ENCODE assay signal across 1 mouse cellular context in the genomic region with DNA sequence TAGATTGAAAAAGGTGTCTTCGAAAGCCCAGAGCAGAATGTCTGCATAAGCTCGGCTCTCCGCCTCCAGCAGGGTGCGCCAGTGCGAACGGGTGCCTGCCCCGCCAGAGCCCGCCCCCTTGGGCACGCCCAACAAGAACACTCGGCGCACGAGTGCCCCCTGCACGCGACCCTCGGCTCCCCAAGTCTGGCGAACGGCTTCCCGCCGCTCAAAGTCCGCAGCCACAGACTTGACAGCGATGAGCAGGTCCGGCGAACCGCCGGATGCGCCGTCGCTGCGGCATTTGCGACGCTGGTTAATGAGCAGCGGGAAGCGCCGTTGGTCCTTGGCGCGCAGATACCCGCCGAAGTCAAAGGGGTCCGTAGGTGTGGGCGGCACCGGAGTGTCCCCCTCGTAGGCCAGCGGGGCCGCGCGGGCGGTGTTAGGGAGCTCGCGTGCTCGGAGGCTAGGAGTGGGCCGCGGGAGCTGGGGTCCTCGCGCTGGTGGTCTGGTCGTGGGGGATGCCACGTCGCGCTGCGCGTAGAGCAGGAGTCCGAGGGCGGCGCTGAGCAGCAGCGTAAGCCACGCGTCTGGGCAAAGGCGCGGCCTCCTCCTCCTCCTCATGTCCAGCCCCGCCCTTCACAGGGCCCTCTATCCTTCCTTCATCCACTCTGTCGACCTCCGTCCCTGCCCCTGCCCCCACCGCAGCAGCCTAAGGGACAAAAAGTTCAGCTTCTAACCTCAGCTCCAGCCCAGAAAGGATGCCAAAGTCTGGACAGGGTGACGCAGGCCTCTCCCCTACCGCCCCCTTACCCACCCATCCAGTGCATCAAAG.
TF ChIP-seq lines count a peak whose summit lies in the region.

No protein-coding gene starts in this region.

TF ChIP-seq in CH12.LX, 34 proteins besides CTCF, POLR2A, EP300 and RAD21:
- TF ChIP-seq MAZ (IDR thresholded peaks at IDR 0.05; ENCODE audit: low read depth, low read length) = peak; percentile 52
- TF ChIP-seq USF2 (conservative IDR thresholded peaks at IDR 0.05; ENCODE audit: low read depth, low read length) = no peak
- TF ChIP-seq MYC (IDR thresholded peaks at IDR 0.05; ENCODE audit: low read depth, low read length) = peak; percentile 10; the same call in 1 of the 2 replicates
- TF ChIP-seq CHD1 (IDR thresholded peaks at IDR 0.05; ENCODE audit: low read depth, low read length) = no peak
- TF ChIP-seq JUND (conservative IDR thresholded peaks at IDR 0.05; ENCODE audit: low read depth, low read length) = no peak
- no peak for TF ChIP-seq RCOR1 (conservative IDR thresholded peaks at IDR 0.05; ENCODE audit: low read depth, low read length)
- TF ChIP-seq ELF1 (IDR thresholded peaks at IDR 0.05; ENCODE audit: low read depth, low read length) = no peak
- TF ChIP-seq BHLHE40 (IDR thresholded peaks at IDR 0.05; ENCODE audit: low read depth, low read length) = peak; percentile 91
- no peak; the same call in 1 of the 2 replicates for TF ChIP-seq UBTF (IDR thresholded peaks at IDR 0.05; ENCODE audit: low read depth, low read length)
- TF ChIP-seq E2F4 (IDR thresholded peaks at IDR 0.05; ENCODE audit: insufficient replicate concordance, low read depth, low read length) = no peak
- TF ChIP-seq TCF12 (IDR thresholded peaks at IDR 0.05; ENCODE audit: low read depth, low read length) = no peak
- TF ChIP-seq NRF1 (IDR thresholded peaks at IDR 0.05; ENCODE audit: low read depth, low read length) = peak; percentile 31; the same call in 1 of the 2 replicates
- TF ChIP-seq TBP (conservative IDR thresholded peaks at IDR 0.05; ENCODE audit: low read depth, low read length) = no peak
- TF ChIP-seq USF1 (IDR thresholded peaks at IDR 0.05; ENCODE audit: low read depth, low read length) = no peak
- TF ChIP-seq PAX5 (IDR thresholded peaks at IDR 0.05; ENCODE audit: low read length) = no peak
- TF ChIP-seq MXI1 (IDR thresholded peaks at IDR 0.05; ENCODE audit: low read depth, low read length) = peak; percentile 84
- TF ChIP-seq IRF4 (IDR thresholded peaks at IDR 0.05; ENCODE audit: low read depth, low read length) = peak; percentile 9; the same call in 1 of the 2 replicates
- TF ChIP-seq GABPA (IDR thresholded peaks at IDR 0.05; ENCODE audit: insufficient replicate concordance, low read depth, low read length) = no peak
- TF ChIP-seq MAX (IDR thresholded peaks at IDR 0.05; ENCODE audit: low read length) = peak; percentile 9
- TF ChIP-seq SMC3 (IDR thresholded peaks at IDR 0.05; ENCODE audit: low read depth, low read length) = peak; percentile 73
- TF ChIP-seq ZNF384 (IDR thresholded peaks at IDR 0.05; ENCODE audit: low read depth, low read length) = no peak
- TF ChIP-seq NELFE (IDR thresholded peaks at IDR 0.05; ENCODE audit: low read depth, low read length) = no peak; the same call in 1 of the 2 replicates
- no peak for TF ChIP-seq MAFK (IDR thresholded peaks at IDR 0.05; ENCODE audit: insufficient replicate concordance, low read length)
- no peak; the same call in none of the 2 replicates for TF ChIP-seq HCFC1 (IDR thresholded peaks at IDR 0.05; ENCODE audit: low read depth, low read length)
- no peak for TF ChIP-seq ZKSCAN1 (IDR thresholded peaks at IDR 0.05; ENCODE audit: borderline replicate concordance, low read depth, low read length)
- peak; percentile 47; the same call in 1 of the 2 replicates for TF ChIP-seq SIN3A (IDR thresholded peaks at IDR 0.05; ENCODE audit: low read length)
- no peak; the same call in 1 of the 2 replicates for TF ChIP-seq CHD2 (IDR thresholded peaks at IDR 0.05; ENCODE audit: low read length)
- TF ChIP-seq KAT2A (IDR thresholded peaks at IDR 0.05; ENCODE audit: insufficient replicate concordance, low read length) = no peak
- no peak for TF ChIP-seq ZC3H11A (IDR thresholded peaks at IDR 0.05; ENCODE audit: low read depth, low read length)
- no peak for TF ChIP-seq ZMIZ1 (IDR thresholded peaks at IDR 0.05; ENCODE audit: low read depth, low read length)
- TF ChIP-seq ETS1 (conservative IDR thresholded peaks at IDR 0.05; ENCODE audit: low read depth, low read length) = peak; percentile 30
- no peak for TF ChIP-seq JUN (IDR thresholded peaks at IDR 0.05; ENCODE audit: insufficient read depth, low read depth, low read length)
